Mouse (Mus musculus) liver, adult 2 months (tissue): Measurements from ENCODE around the gene Ifi35. TPM values are rescaled to one million over a fixed set of nuclear protein-coding genes. Genes with fewer than 3 reads are reported as not detected.

ENCODE experiments used
- DNase-seq: peaks from one replicate; pipeline ENCODE4 v3.0.0-alpha.2; 2011; ENCODE audit warnings: low read depth, low spot score; ENCODE audit errors: extremely low read depth
- H3K27ac ChIP-seq: fragments of 200-500 bp; replicated peaks from 2 replicates; pipeline ENCODE4 v1.5.1; 2012; ENCODE audit warnings: low read depth, mild to moderate bottlenecking, control low read depth, inconsistent platforms, low read length; ENCODE audit not compliant: insufficient read depth
- H3K27me3 ChIP-seq: fragments of 200-500 bp; 2 replicates; pipeline ENCODE4 v1.6.1; 2012; ENCODE audit warnings: mild to moderate bottlenecking, moderate library complexity, low read length, inconsistent platforms; ENCODE audit not compliant: control insufficient read depth, insufficient read depth
- H3K36me3 ChIP-seq: fragments of 200-500 bp; 2 replicates; pipeline ENCODE4 v1.6.1; 2012; ENCODE audit warnings: low read length, inconsistent platforms; ENCODE audit not compliant: control insufficient read depth, insufficient read depth
- H3K4me1 ChIP-seq: fragments of 200-500 bp; 2 replicates; pipeline ENCODE4 v1.6.1; 2011; ENCODE audit warnings: low read length; ENCODE audit not compliant: control insufficient read depth, insufficient read depth
- H3K4me3 ChIP-seq: fragments of 200-500 bp; 2 replicates; pipeline ENCODE4 v1.5.1; 2011; ENCODE audit warnings: low read depth, mild to moderate bottlenecking, control low read depth, low read length, moderate library complexity; ENCODE audit not compliant: insufficient read depth
- H3K79me2 ChIP-seq: fragments of 200-500 bp; 2 replicates; pipeline ENCODE4 v1.6.1; 2012; ENCODE audit warnings: inconsistent platforms, mild to moderate bottlenecking, low read length, moderate library complexity; ENCODE audit not compliant: control insufficient read depth, insufficient read depth
- H3K9ac ChIP-seq: fragments of 200-500 bp; 2 replicates; pipeline ENCODE4 v1.6.1; 2012; ENCODE audit warnings: low read depth, mild to moderate bottlenecking, control low read depth, inconsistent platforms, low read length
- CTCF ChIP-seq: fragments of 200-500 bp; IDR thresholded peaks from 2 replicates; pipeline ENCODE4 v1.5.1; 2011; ENCODE audit warnings: low read depth, low read length, control low read depth
- POLR2A ChIP-seq: fragments of 200-500 bp; IDR thresholded peaks from 2 replicates; pipeline ENCODE4 v1.6.1; 2011; ENCODE audit warnings: low read length, control low read depth; ENCODE audit not compliant: insufficient read depth; ENCODE audit errors: extremely low read depth
- WGBS: fragments of 180-500 bp; shearing (Covaris S2); methylation state at CpG from one replicate; pipeline ENCODE4 v1.1.7; 2018; 5-methylcytosine and 5-hydroxymethylcytosine counted together
- polyA plus RNA-seq: library from polyadenylated mRNA; depleted of rRNA; stranded (reverse); fragments of >200 nt; gene quantifications from 2 replicates; pipeline ENCODE4 v1.2.3, GENCODE M21; 2012; rRNA removed
- total RNA-seq: library from RNA; depleted of rRNA; stranded (reverse); fragments of >200 nt; gene quantifications from 2 replicates; pipeline ENCODE4 v1.2.3, GENCODE M21; 2014; rRNA removed

The Ifi35 gene
- total RNA-seq (24.6 and 37.1 TPM in 2 replicates), polyA plus RNA-seq (33.8 and 43.6 TPM in 2 replicates)

GRCm38 (mm10) chr11:101448274-101448746 lies at the start of gene Ifi35:
Gene Ifi35 (plus strand): TSS chr11:101448407.
- TF ChIP-seq POLR2A = peak; percentile 43; the same call in 1 of the 2 replicates
- no peak for TF ChIP-seq CTCF
- WGBS = 2% methylated on average over 10 of the region's 10 CpGs
- peak; percentile 90 for DNase-seq
- Histone ChIP-seq H3K79me2 (peaks cover 7% of the 10 kb centered on the region; the same call in 1 of the 2 replicates), H3K36me3 (peaks cover 17% of the 10 kb centered on the region), H3K4me1 (peaks cover 29% of the 10 kb centered on the region), H3K27ac (peak within 1 kb of the TSS; percentile 77), H3K9ac (peak within 1 kb of the TSS; percentile 76), H3K4me3 (peak within 1 kb of the TSS; percentile 61), H3K27me3 (no peaks in the 10 kb centered on the region)

GRCm38 (mm10) chr11:101415306-101415705 lies 32.9 kb upstream of the Ifi35 start:
- Histone ChIP-seq H3K9ac (no peak overlapping the region), H3K4me1 (no peaks in the 10 kb centered on the region), H3K79me2 (no peaks in the 10 kb centered on the region), H3K27me3 (no peaks in the 10 kb centered on the region), H3K4me3 (no peak overlapping the region), H3K27ac (no peak overlapping the region), H3K36me3 (peaks cover 3% of the 10 kb centered on the region; the same call in 1 of the 2 replicates)
- 88% methylated on average over 2 of the region's 2 CpGs for WGBS
- TF ChIP-seq CTCF = no peak
- no peak for TF ChIP-seq POLR2A
- no peak for DNase-seq

GRCm38 (mm10) chr11:101416433-101417100 lies 31.6 kb upstream of the Ifi35 start:
- Histone ChIP-seq H3K79me2 (no peaks in the 10 kb centered on the region), H3K27me3 (no peaks in the 10 kb centered on the region), H3K27ac (no peak overlapping the region), H3K9ac (peak overlapping the region; percentile 82), H3K4me1 (no peaks in the 10 kb centered on the region), H3K36me3 (peaks cover 3% of the 10 kb centered on the region; the same call in 1 of the 2 replicates), H3K4me3 (peak overlapping the region; percentile 77)
- 1% methylated on average over 11 of the region's 11 CpGs for WGBS
- DNase-seq = peak; percentile 26
- TF ChIP-seq POLR2A (no peak), CTCF (no peak)

GRCm38 (mm10) chr11:101417101-101417855 lies 30.9 kb upstream of the Ifi35 start, which contains the start of gene Aarsd1:
Gene Aarsd1 (minus strand): TSS chr11:101417615.
- under 1% methylated on average over 45 of the region's 45 CpGs for WGBS

GRCm38 (mm10) chr11:101418991-101419390 lies 29.2 kb upstream of the Ifi35 start:
- H3K4me3 ChIP-seq = no peak overlapping the region
- H3K27ac ChIP-seq = no peak overlapping the region
- no peaks in the 10 kb centered on the region for H3K79me2 ChIP-seq
- TF ChIP-seq CTCF = no peak
- TF ChIP-seq POLR2A = no peak
- 78% methylated on average over 6 of the region's 6 CpGs for WGBS
- no peak overlapping the region for H3K9ac ChIP-seq
- 0 out of 2 replicates have a peak, but pooled peaks cover under 1% of the 10 kb centered on the region for H3K4me1 ChIP-seq
- H3K27me3 ChIP-seq = no peaks in the 10 kb centered on the region
- H3K36me3 ChIP-seq = no peaks in the 10 kb centered on the region
- DNase-seq = no peak

More at GRCm38 (mm10) chr11:101417101-101417855, 30.9 kb upstream of the Ifi35 start, which contains the start of gene Aarsd1:
- DNase-seq = peak; percentile 75
- Histone ChIP-seq H3K9ac (peak within 1 kb of the TSS; percentile 82), H3K36me3 (peaks cover 3% of the 10 kb centered on the region; the same call in 1 of the 2 replicates), H3K4me1 (no peaks in the 10 kb centered on the region), H3K4me3 (peak within 1 kb of the TSS; percentile 77), H3K27ac (0 out of 2 replicates have a peak within 1 kb of the TSS, but pooled peaks have one; percentile 26), H3K79me2 (no peaks in the 10 kb centered on the region), H3K27me3 (no peaks in the 10 kb centered on the region)
- TF ChIP-seq POLR2A = no peak
- no peak for TF ChIP-seq CTCF
